Mouse (Mus musculus) cortical plate, adult 2 months (tissue): ENCODE data around the gene Cab39. TPM values are rescaled to one million over a fixed set of nuclear protein-coding genes. Genes with fewer than 3 reads are reported as not detected.

Source experiments
- H3K27ac ChIP-seq: fragments of 200-500 bp; 2 replicates; pipeline ENCODE4 v1.5.1; 2012; ENCODE audit warnings: low read length, control low read depth, inconsistent platforms; ENCODE audit not compliant: insufficient read depth
- H3K4me1 ChIP-seq: fragments of 200-500 bp; 2 replicates; pipeline ENCODE4 v1.6.1; 2011; ENCODE audit warnings: low read length; ENCODE audit not compliant: control insufficient read depth, insufficient read depth
- H3K4me3 ChIP-seq: fragments of 200-500 bp; 2 replicates; pipeline ENCODE4 v1.5.1; 2011; ENCODE audit warnings: mild to moderate bottlenecking, low read length, control low read depth; ENCODE audit not compliant: insufficient read depth
- CTCF ChIP-seq: fragments of 200-500 bp; IDR thresholded peaks from 2 replicates; pipeline ENCODE4 v1.5.1; 2011; ENCODE audit warnings: mild to moderate bottlenecking, control low read depth, low read length; ENCODE audit not compliant: insufficient read depth; ENCODE audit errors: extremely low read depth
- POLR2A ChIP-seq: fragments of 200-500 bp; IDR thresholded peaks from 2 replicates; pipeline ENCODE4 v1.6.1; 2011; ENCODE audit warnings: mild to moderate bottlenecking, low read length, control low read depth; ENCODE audit not compliant: insufficient read depth; ENCODE audit errors: extremely low read depth
- polyA plus RNA-seq: library from polyadenylated mRNA; depleted of rRNA; stranded (reverse); fragments of >200 nt; gene quantifications from 2 replicates; pipeline ENCODE4 v1.2.3, GENCODE M21; 2012

Gene Cab39
- polyA plus RNA-seq, 1 experiment: 113 TPM

GRCm38 (mm10) chr1:85758231-85758968 lies 34.8 kb upstream of the Cab39 start:
- Histone ChIP-seq H3K4me3 (no peak overlapping the region), H3K27ac (no peak overlapping the region), H3K4me1 (peaks cover 2% of the 10 kb centered on the region)
- TF ChIP-seq CTCF (no peak), POLR2A (no peak)

GRCm38 (mm10) chr1:85758969-85759293 lies 34.3 kb upstream of the Cab39 start:
- H3K4me3 ChIP-seq: no peak overlapping the region
- peaks cover 2% of the 10 kb centered on the region for H3K4me1 ChIP-seq
- no peak overlapping the region for H3K27ac ChIP-seq
- no peak for TF ChIP-seq CTCF
- no peak for TF ChIP-seq POLR2A

GRCm38 (mm10) chr1:85761665-85762064 lies 31.6 kb upstream of the Cab39 start:
- no peak for TF ChIP-seq CTCF
- no peak for TF ChIP-seq POLR2A
- peaks cover 2% of the 10 kb centered on the region for H3K4me1 ChIP-seq
- no peak overlapping the region for H3K27ac ChIP-seq
- H3K4me3 ChIP-seq: no peak overlapping the region

GRCm38 (mm10) chr1:85763386-85763785 lies 29.9 kb upstream of the Cab39 start:
- TF ChIP-seq CTCF (no peak), POLR2A (no peak)
- peaks cover 2% of the 10 kb centered on the region for H3K4me1 ChIP-seq
- H3K4me3 ChIP-seq: no peak overlapping the region
- H3K27ac ChIP-seq: no peak overlapping the region

- no peak overlapping the region for H3K4me3 ChIP-seq
- no peaks in the 10 kb centered on the region for H3K4me1 ChIP-seq
- H3K27ac ChIP-seq: no peak overlapping the region
- no peak for TF ChIP-seq POLR2A
- TF ChIP-seq CTCF: no peak
These were observed 28.9 kb upstream of the Cab39 start for GRCm38 (mm10) chr1:85764291-85764690.

- Histone ChIP-seq H3K27ac (no peak overlapping the region), H3K4me3 (no peak overlapping the region), H3K4me1 (no peaks in the 10 kb centered on the region)
- TF ChIP-seq POLR2A (no peak), CTCF (no peak)
These were observed 27.1 kb upstream of the Cab39 start for GRCm38 (mm10) chr1:85766120-85766519.

GRCm38 (mm10) chr1:85767754-85768153 lies 25.5 kb upstream of the Cab39 start:
- no peak overlapping the region for H3K27ac ChIP-seq
- H3K4me3 ChIP-seq: no peak overlapping the region
- H3K4me1 ChIP-seq: no peaks in the 10 kb centered on the region
- no peak for TF ChIP-seq CTCF
- TF ChIP-seq POLR2A: no peak

- TF ChIP-seq POLR2A: no peak
- TF ChIP-seq CTCF: no peak
- Histone ChIP-seq H3K4me1 (peaks cover 2% of the 10 kb centered on the region; the same call in 1 of the 2 replicates), H3K4me3 (no peak overlapping the region), H3K27ac (no peak overlapping the region)
These were observed 21.3 kb upstream of the Cab39 start for GRCm38 (mm10) chr1:85771976-85772375.

GRCm38 (mm10) chr1:85775136-85775535 lies 18.1 kb upstream of the Cab39 start:
- TF ChIP-seq POLR2A: no peak
- TF ChIP-seq CTCF: no peak
- Histone ChIP-seq H3K4me1 (peaks cover 2% of the 10 kb centered on the region; the same call in 1 of the 2 replicates), H3K27ac (no peak overlapping the region), H3K4me3 (no peak overlapping the region)

GRCm38 (mm10) chr1:85776154-85776553 lies 17.1 kb upstream of the Cab39 start:
- H3K4me3 ChIP-seq: no peak overlapping the region
- peaks cover 2% of the 10 kb centered on the region; the same call in 1 of the 2 replicates for H3K4me1 ChIP-seq
- TF ChIP-seq CTCF (no peak), POLR2A (no peak)
- no peak overlapping the region for H3K27ac ChIP-seq

- H3K4me1 ChIP-seq: peaks cover 2% of the 10 kb centered on the region; the same call in 1 of the 2 replicates
- no peak within 1 kb of the TSS for H3K4me3 ChIP-seq
- TF ChIP-seq POLR2A (no peak), CTCF (no peak)
- no peak within 1 kb of the TSS for H3K27ac ChIP-seq
These were observed 14.8 kb upstream of the Cab39 start, which contains the start of gene A630001G21Rik for GRCm38 (mm10) chr1:85778436-85778835. TSS of gene A630001G21Rik (minus strand) at chr1:85778643.
